Mouse (Mus musculus) stomach, postnatal 0 days (tissue): ENCODE measurements at regions not wholly inside any gene's neighbourhood (a gene's known extent, or its start where the extent isn't known, plus 50 kb on each side); places are given as distances from the start of the nearest gene placed in this dataset.

Experiments
- ATAC-seq: fragments of 200-750 bp; cut with Nextera tagmentation; 2 replicates; pipeline ENCODE4 v1.8.0; 2017; ENCODE audit not compliant: low FRiP score, low TSS enrichment
- DNase-seq: peaks from one replicate; pipeline ENCODE4 v3.0.0-alpha.2; 2016; ENCODE audit warnings: low spot score
- H3K27ac ChIP-seq: fragments of 300-500 bp; sonication (generic); replicated peaks from 2 replicates; pipeline ENCODE4 v1.5.1; 2014; ENCODE audit warnings: mild to moderate bottlenecking, control low read depth
- H3K27me3 ChIP-seq: fragments of 300-500 bp; sonication (generic); 2 replicates; pipeline ENCODE4 v1.6.1; 2014; ENCODE audit warnings: low read length; ENCODE audit not compliant: control insufficient read depth, insufficient read depth
- H3K36me3 ChIP-seq: fragments of 300-500 bp; sonication (generic); 2 replicates; pipeline ENCODE4 v1.6.1; 2014; ENCODE audit warnings: low read length, mixed read lengths; ENCODE audit not compliant: control insufficient read depth, insufficient read depth
- H3K4me1 ChIP-seq: fragments of 300-500 bp; sonication (generic); replicated peaks from 2 replicates; pipeline ENCODE4 v1.6.1; 2014; ENCODE audit warnings: antibody characterized with exemption; ENCODE audit not compliant: control insufficient read depth, insufficient read depth
- H3K4me2 ChIP-seq: fragments of 300-500 bp; sonication (generic); replicated peaks from 2 replicates; pipeline ENCODE4 v1.6.1; 2014; ENCODE audit warnings: low read depth, mild to moderate bottlenecking, control low read depth, moderate library complexity
- H3K4me3 ChIP-seq: fragments of 300-500 bp; sonication (generic); 2 replicates; pipeline ENCODE4 v1.5.1; 2014; ENCODE audit warnings: low read depth, low read length, control low read depth
- H3K9ac ChIP-seq: fragments of 300-500 bp; sonication (generic); 2 replicates; pipeline ENCODE4 v1.6.1; 2014; ENCODE audit warnings: mild to moderate bottlenecking, low read length, control low read depth, mixed read lengths
- H3K9me3 ChIP-seq: fragments of 300-500 bp; sonication (generic); 2 replicates; pipeline ENCODE4 v1.6.1; 2016; ENCODE audit warnings: low read length; ENCODE audit not compliant: control insufficient read depth
- CTCF ChIP-seq: IDR thresholded peaks from 2 replicates; pipeline ENCODE4 v1.5.1; 2016; ENCODE audit warnings: antibody characterized with exemption, low read depth, mild to moderate bottlenecking, moderate library complexity
- EP300 ChIP-seq: optimal IDR thresholded peaks from 2 replicates; pipeline ENCODE3; 2016; ENCODE audit warnings: antibody characterized with exemption
- WGBS: fragments of 180-500 bp; shearing (Covaris S2); extraction: QIAGEN DNeasy Blood & Tissue Kit; methylation state at CpG from one replicate; pipeline ENCODE4 v1.1.7; 2014; 5-methylcytosine and 5-hydroxymethylcytosine counted together

- no peak for DNase-seq
- peak; percentile 60 for ATAC-seq
- no peaks in the 10 kb centered on the region for H3K27me3 ChIP-seq
- no peaks in the 10 kb centered on the region for H3K4me1 ChIP-seq
- no peaks in the 10 kb centered on the region for H3K9me3 ChIP-seq
- H3K36me3 ChIP-seq, result no peaks in the 10 kb centered on the region
- no peak overlapping the region for H3K4me3 ChIP-seq
- H3K4me2 ChIP-seq, result no peak overlapping the region
- peak overlapping the region; percentile 40; the same call in 1 of the 2 replicates for H3K27ac ChIP-seq
- WGBS, result 54% methylated on average over 17 of the region's 17 CpGs
- H3K9ac ChIP-seq, result no peak overlapping the region
- peak; percentile 60 for TF ChIP-seq CTCF
- TF ChIP-seq EP300, result no peak
Observed at GRCm38 (mm10) chr12:77039295-77039952, 77.4 kb upstream of the Max start.

GRCm38 (mm10) chr12:77035676-77036075 is 73.7 kb upstream of the Max start:
- no peaks in the 10 kb centered on the region for H3K36me3 ChIP-seq
- H3K9ac ChIP-seq, result no peak overlapping the region
- 63% methylated on average over 2 of the region's 2 CpGs for WGBS
- no peaks in the 10 kb centered on the region for H3K27me3 ChIP-seq
- H3K4me1 ChIP-seq, result no peaks in the 10 kb centered on the region
- ATAC-seq (no peak), DNase-seq (no peak)
- TF ChIP-seq EP300 (no peak), CTCF (no peak)
- no peak overlapping the region for H3K4me3 ChIP-seq
- no peak overlapping the region for H3K27ac ChIP-seq
- no peaks in the 10 kb centered on the region for H3K9me3 ChIP-seq
- H3K4me2 ChIP-seq, result no peak overlapping the region

- Histone ChIP-seq H3K9ac (no peak overlapping the region), H3K9me3 (no peaks in the 10 kb centered on the region), H3K27me3 (no peaks in the 10 kb centered on the region), H3K4me1 (no peaks in the 10 kb centered on the region), H3K4me2 (no peak overlapping the region), H3K36me3 (no peaks in the 10 kb centered on the region), H3K4me3 (no peak overlapping the region), H3K27ac (no peak overlapping the region)
- 58% methylated on average over 1 of the region's 1 CpGs for WGBS
- no peak for TF ChIP-seq EP300
- TF ChIP-seq CTCF, result peak; percentile 28; the same call in 1 of the 2 replicates
- ATAC-seq, result no peak
- DNase-seq, result no peak
Observed at GRCm38 (mm10) chr12:77031448-77031847, 69.4 kb upstream of the Max start.

- Histone ChIP-seq H3K9me3 (no peaks in the 10 kb centered on the region), H3K27ac (no peak overlapping the region), H3K36me3 (no peaks in the 10 kb centered on the region), H3K27me3 (no peaks in the 10 kb centered on the region), H3K4me1 (no peaks in the 10 kb centered on the region), H3K9ac (no peak overlapping the region), H3K4me2 (no peak overlapping the region), H3K4me3 (no peak overlapping the region)
- TF ChIP-seq EP300, result no peak
- peak; percentile 10; the same call in 1 of the 2 replicates for TF ChIP-seq CTCF
- 56% methylated on average over 7 of the region's 7 CpGs for WGBS
- DNase-seq (no peak), ATAC-seq (no peak)
Observed at GRCm38 (mm10) chr12:77025431-77025879, 63.5 kb upstream of the Max start.

DNA sequence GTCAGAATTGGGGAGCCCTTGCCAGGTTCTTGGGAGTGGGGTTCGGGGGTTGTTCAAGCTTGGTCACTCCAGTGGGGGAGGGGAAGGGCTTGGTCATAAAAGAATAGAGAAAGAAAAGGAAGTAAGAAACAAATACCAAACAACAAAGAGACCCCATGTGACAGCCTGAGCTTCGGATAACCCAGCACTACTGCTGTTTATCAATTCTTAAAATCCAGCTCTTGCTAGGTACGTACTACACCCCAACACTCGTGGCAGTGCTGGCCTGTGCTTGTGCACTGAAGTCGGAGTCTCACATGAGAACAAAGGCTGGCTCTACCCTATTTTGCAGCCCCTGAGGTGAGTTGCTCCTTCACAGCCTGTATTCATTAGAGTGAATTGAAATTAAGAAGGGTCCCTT is 60.5 kb upstream of the Max start:
- 59% methylated on average over 5 of the region's 5 CpGs for WGBS
- no peak overlapping the region for H3K27ac ChIP-seq
- no peaks in the 10 kb centered on the region for H3K27me3 ChIP-seq
- no peak overlapping the region for H3K9ac ChIP-seq
- H3K4me3 ChIP-seq, result no peak overlapping the region
- no peak overlapping the region for H3K4me2 ChIP-seq
- ATAC-seq (no peak), DNase-seq (no peak)
- no peaks in the 10 kb centered on the region for H3K36me3 ChIP-seq
- TF ChIP-seq EP300, result no peak
- no peak for TF ChIP-seq CTCF
- H3K9me3 ChIP-seq, result no peaks in the 10 kb centered on the region
- H3K4me1 ChIP-seq, result no peaks in the 10 kb centered on the region

- no peak overlapping the region for H3K4me2 ChIP-seq
- no peaks in the 10 kb centered on the region for H3K27me3 ChIP-seq
- no peak overlapping the region for H3K9ac ChIP-seq
- DNase-seq (no peak), ATAC-seq (no peak)
- no peak for TF ChIP-seq CTCF
- TF ChIP-seq EP300, result no peak
- no peak overlapping the region for H3K4me3 ChIP-seq
- no peaks in the 10 kb centered on the region for H3K4me1 ChIP-seq
- WGBS, result 75% methylated on average over 5 of the region's 5 CpGs
- no peak overlapping the region for H3K27ac ChIP-seq
- H3K36me3 ChIP-seq, result no peaks in the 10 kb centered on the region
- H3K9me3 ChIP-seq, result no peaks in the 10 kb centered on the region
Observed at GRCm38 (mm10) chr12:77021881-77022280, 59.9 kb upstream of the Max start.
